Mouse (Mus musculus) lung, postnatal 0 days (tissue): ENCODE results near the gene Usp26.

Source experiments
- CTCF ChIP-seq: IDR thresholded peaks from 2 replicates; pipeline ENCODE4 v1.5.1; 2016; ENCODE audit warnings: antibody characterized with exemption, mild to moderate bottlenecking
- EP300 ChIP-seq: IDR thresholded peaks from 2 replicates; pipeline ENCODE4 v1.6.1; 2016; ENCODE audit warnings: antibody characterized with exemption, mild to moderate bottlenecking, control low read depth

GRCm38 (mm10) chrX:51801133-51801532 is at the start of gene Usp26:
- TF ChIP-seq CTCF: no peak
- no peak for TF ChIP-seq EP300
